ENCODE assay signal across 8 mouse cellular contexts in the genomic region with DNA sequence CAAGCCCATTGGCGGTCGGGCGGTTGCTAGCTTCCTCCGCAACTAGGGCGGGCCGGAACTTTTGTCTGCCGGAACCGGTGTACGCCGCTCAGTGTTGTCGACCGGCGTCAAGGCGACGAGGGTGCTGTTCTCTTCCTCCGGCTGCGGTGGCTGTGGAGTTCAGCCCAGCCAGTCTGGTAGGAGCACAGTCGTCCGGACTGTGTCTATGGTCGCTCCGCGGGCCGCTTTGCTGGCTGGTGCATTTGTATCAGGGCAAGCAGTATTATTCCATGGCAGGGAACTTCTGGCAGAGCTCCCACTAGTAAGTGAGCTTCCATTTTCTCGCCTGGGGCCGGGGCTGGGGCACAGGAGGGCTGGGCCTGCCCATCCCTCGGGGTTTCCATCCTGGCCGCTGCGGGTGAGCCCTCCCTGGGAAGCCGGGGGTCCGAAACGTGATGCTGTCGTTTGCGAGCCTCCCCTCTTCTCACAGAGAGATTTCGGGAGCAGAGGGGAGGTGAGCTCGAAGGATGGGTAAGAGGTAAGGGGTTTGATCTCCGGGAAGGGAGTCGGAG. TPM values are rescaled to one million over a fixed set of nuclear protein-coding genes. Genes with fewer than 3 reads are reported as not detected.
DNase-seq lines count a peak whose midpoint lies in the region; ATAC-seq and TF ChIP-seq lines count a peak whose summit lies in the region.

A gene (plus strand): TSS at position 87 of the 551 bp plus-strand sequence.

- H3K4me2 ChIP-seq in forebrain, postnatal 0 days (ENCODE audit: low read depth): peak within 1 kb of the TSS; percentile 71
- H3K4me2 ChIP-seq in lung, embryonic 15.5 days: peak within 1 kb of the TSS; percentile 76

- H3K9me3 ChIP-seq in MEL (replicated peaks; ENCODE audit: insufficient read depth, low read length): no peaks in the 10 kb centered on the region
- no peaks in the 10 kb centered on the region for H3K9me3 ChIP-seq in forebrain, postnatal 0 days (ENCODE audit: low read length)
- no peaks in the 10 kb centered on the region for H3K9me3 ChIP-seq in lung, embryonic 15.5 days

- no peaks in the 10 kb centered on the region; a peak in 1 of 4 replicates for H3K4me1 ChIP-seq in MEL (ENCODE audit: control insufficient read depth in 1 of 2, insufficient read depth in 2 of 2, low read length in 2 of 2)
- no peaks in the 10 kb centered on the region for H3K4me1 ChIP-seq in cerebellum, adult 2 months (ENCODE audit: control insufficient read depth, insufficient read depth, low read length)
- peaks cover 10% of the 10 kb centered on the region; the same call in 1 of the 2 replicates for H3K4me1 ChIP-seq in forebrain, postnatal 0 days (ENCODE audit: insufficient read depth)
- peaks cover 5% of the 10 kb centered on the region for H3K4me1 ChIP-seq in lung, embryonic 15.5 days

- no peak for TF ChIP-seq RAD21 in MEL (IDR thresholded peaks at IDR 0.05; ENCODE audit: low read depth, low read length)

- H3K9ac ChIP-seq in MEL (ENCODE audit: control insufficient read depth, low read depth, low read length, poor library complexity, severe bottlenecking): peak within 1 kb of the TSS; percentile 84
- H3K9ac ChIP-seq in forebrain, postnatal 0 days: peak within 1 kb of the TSS; percentile 85
- peak within 1 kb of the TSS; percentile 85 for H3K9ac ChIP-seq in lung, embryonic 15.5 days

- peaks cover 0 to 4% of the 10 kb centered on the region in 2 experiments; a peak in 3 of 4 replicates for H3K27me3 ChIP-seq in MEL (ENCODE audit: control insufficient read depth in 1 of 2, insufficient read depth in 2 of 2, low read length in 2 of 2)
- H3K27me3 ChIP-seq in cerebellum, adult 2 months (ENCODE audit: control insufficient read depth, insufficient read depth, low read length): no peaks in the 10 kb centered on the region
- no peaks in the 10 kb centered on the region for H3K27me3 ChIP-seq in forebrain, postnatal 0 days (ENCODE audit: insufficient read depth, low read length)
- H3K27me3 ChIP-seq in lung, embryonic 15.5 days: no peaks in the 10 kb centered on the region

- peak; percentile 95 for DNase-seq in MEL (ENCODE audit: low read depth, low spot score)
- peak; percentile 93 to 95 for DNase-seq in cerebellum, adult 2 months
- peak; percentile 95 for DNase-seq in forebrain, postnatal 0 days
- peak; percentile 94 for DNase-seq in heart, postnatal 4 days
- DNase-seq in layer of hippocampus, adult 8-10 months (ENCODE audit: low spot score in 2 of 2): peak; percentile 81 to 88
- DNase-seq in ovary, adult 18-20 months (ENCODE audit: low spot score): peak; percentile 85
- peak; percentile 89 for DNase-seq in thymus, postnatal 0 days (ENCODE audit: low spot score)

- no peak for TF ChIP-seq CTCF in MEL (IDR thresholded peaks at IDR 0.05 in 2 of 3, conservative IDR thresholded peaks at IDR 0.05 in 1 of 3; ENCODE audit: control insufficient read depth in 1 of 3, insufficient read depth in 1 of 3, low read depth in 2 of 3, low read length in 3 of 3, poor library complexity in 1 of 3, severe bottlenecking in 1 of 3)
- TF ChIP-seq CTCF in cerebellum, adult 2 months (IDR thresholded peaks at IDR 0.05; ENCODE audit: borderline replicate concordance, insufficient read depth, low read depth, low read length): no peak
- no peak; the same call in 1 of the 2 replicates for TF ChIP-seq CTCF in forebrain, postnatal 0 days (IDR thresholded peaks at IDR 0.05; ENCODE audit: low read depth)

- under 1% methylated on average over 37 of the region's 37 CpGs for WGBS in cerebellum, adult 2 months
- under 1% methylated on average over 37 of the region's 37 CpGs for WGBS in forebrain, postnatal 0 days
- under 1% methylated on average over 37 of the region's 37 CpGs for WGBS in lung, embryonic 15.5 days

- H3K79me2 ChIP-seq in MEL (ENCODE audit: control insufficient read depth, insufficient read depth, low read length, poor library complexity): peaks cover 14% of the 10 kb centered on the region

- ATAC-seq in forebrain, postnatal 0 days: peak; percentile 99
- peak; percentile 97 for ATAC-seq in lung, embryonic 15.5 days (ENCODE audit: borderline replicate concordance, extremely low read depth, low FRiP score, low TSS enrichment)

- H3K4me3 ChIP-seq in MEL (ENCODE audit: control insufficient read depth in 1 of 2, insufficient read depth in 1 of 2, low read depth in 2 of 2, low read length in 2 of 2): peak within 1 kb of the TSS; percentile 70 to 92
- peak within 1 kb of the TSS; percentile 73 for H3K4me3 ChIP-seq in cerebellum, adult 2 months (replicated peaks; ENCODE audit: insufficient read depth, low read depth, low read length)
- H3K4me3 ChIP-seq in forebrain, postnatal 0 days (ENCODE audit: low read depth, low read length): peak within 1 kb of the TSS; percentile 73
- peak within 1 kb of the TSS; percentile 68 for H3K4me3 ChIP-seq in lung, embryonic 15.5 days

- TF ChIP-seq EP300 in MEL (IDR thresholded peaks at IDR 0.05; ENCODE audit: low read depth in 1 of 2, low read length in 2 of 2): peak in 1 of 2 experiments; percentile 16; a peak in 1 of 4 replicates

- peaks cover 0 to 10% of the 10 kb centered on the region in 2 experiments; a peak in 2 of 4 replicates for H3K36me3 ChIP-seq in MEL (ENCODE audit: control insufficient read depth in 1 of 2, insufficient read depth in 2 of 2, low read length in 2 of 2)
- no peaks in the 10 kb centered on the region for H3K36me3 ChIP-seq in forebrain, postnatal 0 days (ENCODE audit: insufficient read depth)
- peaks cover under 1% of the 10 kb centered on the region; the same call in 1 of the 2 replicates for H3K36me3 ChIP-seq in lung, embryonic 15.5 days

- H3K27ac ChIP-seq in MEL (ENCODE audit: control insufficient read depth, low read depth, low read length): peak within 1 kb of the TSS; percentile 82
- H3K27ac ChIP-seq in cerebellum, adult 2 months (ENCODE audit: insufficient read depth, low read length): peak within 1 kb of the TSS; percentile 24; the same call in 1 of the 2 replicates
- peak within 1 kb of the TSS; percentile 86 for H3K27ac ChIP-seq in forebrain, postnatal 0 days (ENCODE audit: low read depth, low read length)
- H3K27ac ChIP-seq in lung, embryonic 15.5 days: peak within 1 kb of the TSS; percentile 84

- peak; percentile 90 to 95 for TF ChIP-seq POLR2A in MEL (IDR thresholded peaks at IDR 0.05; ENCODE audit: control insufficient read depth in 1 of 2, insufficient read depth in 1 of 2, low read depth in 1 of 2, low read length in 2 of 2, poor library complexity in 1 of 2)
- TF ChIP-seq POLR2A in cerebellum, adult 2 months (IDR thresholded peaks at IDR 0.05; ENCODE audit: borderline replicate concordance, insufficient read depth, low read length): peak; percentile 93

TF ChIP-seq in MEL, 35 proteins besides CTCF, POLR2A, EP300 and RAD21 (continues in another document):
- TF ChIP-seq JUND (IDR thresholded peaks at IDR 0.05; ENCODE audit: low read depth, low read length) (no peak), RCOR1 (IDR thresholded peaks at IDR 0.05; ENCODE audit: low read depth, low read length) (no peak), ELF1 (IDR thresholded peaks at IDR 0.05; ENCODE audit: low read depth, low read length) (peak; percentile 72), TCF12 (IDR thresholded peaks at IDR 0.05; ENCODE audit: low read depth, low read length) (peak; percentile 88), TAL1 (IDR thresholded peaks at IDR 0.05; ENCODE audit: low read length) (no peak), GABPA (IDR thresholded peaks at IDR 0.05; ENCODE audit: low read depth, low read length) (no peak), USF2 (IDR thresholded peaks at IDR 0.05; ENCODE audit: borderline replicate concordance in 1 of 2, insufficient read depth in 1 of 2, low read depth in 1 of 2, low read length in 2 of 2) (no peak), MXI1 (IDR thresholded peaks at IDR 0.05; ENCODE audit: low read depth, low read length) (peak; percentile 70), CHD1 (IDR thresholded peaks at IDR 0.05; ENCODE audit: low read depth, low read length) (no peak), MEF2A (IDR thresholded peaks at IDR 0.05; ENCODE audit: extremely low read depth, insufficient replicate concordance, low read depth, low read length, poor library complexity, severe bottlenecking) (no peak), ETS1 (IDR thresholded peaks at IDR 0.05; ENCODE audit: low read depth, low read length) (peak; percentile 55; the same call in 1 of the 2 replicates), SIN3A (IDR thresholded peaks at IDR 0.05; ENCODE audit: low read length) (peak; percentile 94), SMC3 (IDR thresholded peaks at IDR 0.05; ENCODE audit: low read depth, low read length) (no peak; the same call in 1 of the 2 replicates), HCFC1 (IDR thresholded peaks at IDR 0.05; ENCODE audit: low read depth, low read length) (peak; percentile 91), ZMIZ1 (IDR thresholded peaks at IDR 0.05; ENCODE audit: low read depth, low read length) (peak; percentile 84), MYC (IDR thresholded peaks at IDR 0.05; ENCODE audit: low read depth, low read length) (no peak), UBTF (IDR thresholded peaks at IDR 0.05; ENCODE audit: borderline replicate concordance, insufficient read depth, low read depth, low read length) (peak; percentile 51; the same call in 1 of the 2 replicates), NELFE (IDR thresholded peaks at IDR 0.05; ENCODE audit: low read depth, low read length) (peak; percentile 87), TBP (IDR thresholded peaks at IDR 0.05; ENCODE audit: low read depth, low read length) (peak; percentile 79), MAX (IDR thresholded peaks at IDR 0.05; ENCODE audit: low read length) (peak; percentile 73; the same call in 1 of the 2 replicates), MYB (IDR thresholded peaks at IDR 0.05; ENCODE audit: low read depth, low read length) (no peak), ZC3H11A (IDR thresholded peaks at IDR 0.05; ENCODE audit: low read depth, low read length) (no peak), POLR2AphosphoS2 (IDR thresholded peaks at IDR 0.05; ENCODE audit: low read length) (no peak; the same call in none of the 2 replicates), BHLHE40 (IDR thresholded peaks at IDR 0.05; ENCODE audit: borderline replicate concordance, low read depth, low read length) (no peak)

RNA-seq across cellular contexts. Expression of the gene that starts here (rescaled TPM):
- 16.0 and 20.0 TPM in 2 replicates for total RNA-seq in MEL (2012; rRNA removed)
- 100 to 1,000 TPM in 1 of 2 experiments, 10 to 100 TPM in 1; 14.7 to 196 TPM for polyA plus RNA-seq in MEL (2012; ENCODE audit: insufficient read depth in 1 of 2, insufficient read length in 2 of 2, low read depth in 1 of 2, low replicate concordance in 2 of 2, missing spikeins in 1 of 2)
- polyA plus RNA-seq in cerebellum, adult 2 months (2012; rRNA removed): 27.7 and 28.3 TPM in 2 replicates
- total RNA-seq in forebrain, postnatal 0 days (2014; rRNA removed): 40.8 and 47.5 TPM in 2 replicates
- 44.2 and 56.0 TPM in 2 replicates for polyA plus RNA-seq in forebrain, postnatal 0 days (2015; fragmentation: Nextera tagmentation; extraction: Ambion mirVana)
- 10 to 100 TPM; 17.5 to 18.5 TPM for total RNA-seq in heart, postnatal 4 days (2021)
- total RNA-seq in layer of hippocampus, adult 8-10 months (2022): 10 to 100 TPM; 30.5 to 39.4 (median 37.1) TPM
- 47.4 TPM in 2 replicates for polyA plus RNA-seq in lung, embryonic 15.5 days (2015; fragmentation: Nextera tagmentation; extraction: Ambion mirVana)
- polyA plus RNA-seq in thymus, postnatal 0 days (2015; fragmentation: Nextera tagmentation; extraction: Ambion mirVana): 38.9 and 39.7 TPM in 2 replicates

Comparison
In these comparisons a context has a peak if more than half of its experiments do, and no peak if none do; other contexts are left out.
1. Peak in every context shown above with its lines: DNase-seq, ATAC-seq, H3K4me3 ChIP-seq and H3K27ac ChIP-seq.
2. H3K27ac ChIP-seq: peak in every context shown above with its lines; median percentile 86 in forebrain, postnatal 0 days; 84 in lung, embryonic 15.5 days; 82 in MEL; 24 in cerebellum, adult 2 months.